Mouse (Mus musculus): ENCODE results near the gene Slc38a6. TPM values are rescaled to one million over a fixed set of nuclear protein-coding genes. Genes with fewer than 3 reads are reported as not detected.
A peak's percentile ranks its signal among the peaks of the same experiment; 100 is the strongest.

Gene Slc38a6
- total RNA-seq, 2 experiments from 2014 or later = 13.8 to 16.8 TPM

- DNase-seq = no peak
Measured at GRCm38 (mm10) chr12:73324180-73324586, 37.6 kb downstream of the Slc38a6 start.

- DNase-seq = no peak
Measured at GRCm38 (mm10) chr12:73324742-73325141, 38.2 kb downstream of the Slc38a6 start.

- DNase-seq = no peak
Measured at GRCm38 (mm10) chr12:73325181-73325580, 38.6 kb downstream of the Slc38a6 start.

- DNase-seq = no peak
Measured at GRCm38 (mm10) chr12:73325617-73326016, 39.0 kb downstream of the Slc38a6 start.

GRCm38 (mm10) chr12:73327381-73327780 lies 40.8 kb downstream of the Slc38a6 start:
- no peak for DNase-seq

- DNase-seq = no peak
Measured at GRCm38 (mm10) chr12:73328448-73329167, 42.0 kb downstream of the Slc38a6 start.

GRCm38 (mm10) chr12:73330236-73330635 lies 43.7 kb downstream of the Slc38a6 start:
- no peak for DNase-seq

GRCm38 (mm10) chr12:73332701-73333100 lies 46.1 kb downstream of the Slc38a6 start:
- no peak for DNase-seq

GRCm38 (mm10) chr12:73334051-73334551 lies 47.5 kb downstream of the Slc38a6 start:
- peak in 1 of 2 experiments; percentile 10 for DNase-seq

GRCm38 (mm10) chr12:73337127-73337526 lies 50.5 kb downstream of the Slc38a6 start:
- DNase-seq = no peak

GRCm38 (mm10) chr12:73340642-73341293 lies 54.2 kb downstream of the Slc38a6 start:
- no peak for DNase-seq

GRCm38 (mm10) chr12:73341703-73342663 lies 55.4 kb downstream of the Slc38a6 start:
- no peak for DNase-seq

GRCm38 (mm10) chr12:73344300-73344699 lies 57.7 kb downstream of the Slc38a6 start:
- no peak for DNase-seq

GRCm38 (mm10) chr12:73345157-73345556 lies 58.6 kb downstream of the Slc38a6 start:
- DNase-seq = no peak

GRCm38 (mm10) chr12:73347202-73347601 lies 60.6 kb downstream of the Slc38a6 start:
- no peak for DNase-seq

GRCm38 (mm10) chr12:73350466-73350865 lies 63.9 kb downstream of the Slc38a6 start:
- no peak for DNase-seq

GRCm38 (mm10) chr12:73350982-73351381 lies 64.4 kb downstream of the Slc38a6 start:
- DNase-seq = no peak

GRCm38 (mm10) chr12:73351746-73352145 lies 65.2 kb downstream of the Slc38a6 start:
- no peak for DNase-seq

GRCm38 (mm10) chr12:73353362-73353761 lies 66.8 kb downstream of the Slc38a6 start:
- DNase-seq = no peak

GRCm38 (mm10) chr12:73354521-73354920 lies 67.9 kb downstream of the Slc38a6 start:
- DNase-seq = no peak

GRCm38 (mm10) chr12:73355084-73355775 lies 68.7 kb downstream of the Slc38a6 start:
- no peak for DNase-seq

- no peak for DNase-seq
Measured at GRCm38 (mm10) chr12:73356696-73357095, 70.1 kb downstream of the Slc38a6 start.

Measured in layer of hippocampus, postnatal 36 days (tissue).